Mouse (Mus musculus): ENCODE data around the gene Ildr2.

DNA sequence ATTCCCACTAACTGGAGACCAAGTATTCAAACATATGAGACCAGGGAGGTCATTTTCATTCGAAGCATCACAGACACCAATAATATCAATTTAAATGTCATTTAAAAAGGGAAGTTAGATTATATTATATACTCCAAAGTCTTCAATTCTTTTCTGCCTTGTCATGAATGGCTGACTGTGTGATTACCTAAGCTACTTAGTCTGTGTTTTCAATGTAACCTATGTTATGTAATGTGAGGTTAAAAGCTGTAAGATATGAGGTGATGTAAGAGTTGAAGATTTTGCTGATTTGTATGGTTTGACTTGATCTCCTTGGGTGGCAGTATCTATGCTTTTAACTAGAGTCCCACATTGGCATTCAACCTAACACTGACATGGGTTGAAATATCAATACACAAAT is 88.6 kb downstream of the Ildr2 start:
- no peak for TF ChIP-seq CTCF (IDR thresholded peaks at IDR 0.05; ENCODE audit: control insufficient read depth, insufficient read depth, low read length)
- TF ChIP-seq POLR2A (IDR thresholded peaks at IDR 0.05; ENCODE audit: borderline replicate concordance, control insufficient read depth, low read depth, low read length) = no peak
